Mouse (Mus musculus) liver, adult 2 months (tissue): Measurements from ENCODE around the gene Polr2h.
A peak's percentile ranks its signal among the peaks of the same experiment; 100 is the strongest.

Experiments used
- CTCF ChIP-seq: fragments of 200-500 bp; IDR thresholded peaks from 2 replicates; pipeline ENCODE4 v1.5.1; 2011; ENCODE audit warnings: low read depth, low read length, control low read depth
- POLR2A ChIP-seq: fragments of 200-500 bp; IDR thresholded peaks from 2 replicates; pipeline ENCODE4 v1.6.1; 2011; ENCODE audit warnings: low read length, control low read depth; ENCODE audit not compliant: insufficient read depth; ENCODE audit errors: extremely low read depth

DNA sequence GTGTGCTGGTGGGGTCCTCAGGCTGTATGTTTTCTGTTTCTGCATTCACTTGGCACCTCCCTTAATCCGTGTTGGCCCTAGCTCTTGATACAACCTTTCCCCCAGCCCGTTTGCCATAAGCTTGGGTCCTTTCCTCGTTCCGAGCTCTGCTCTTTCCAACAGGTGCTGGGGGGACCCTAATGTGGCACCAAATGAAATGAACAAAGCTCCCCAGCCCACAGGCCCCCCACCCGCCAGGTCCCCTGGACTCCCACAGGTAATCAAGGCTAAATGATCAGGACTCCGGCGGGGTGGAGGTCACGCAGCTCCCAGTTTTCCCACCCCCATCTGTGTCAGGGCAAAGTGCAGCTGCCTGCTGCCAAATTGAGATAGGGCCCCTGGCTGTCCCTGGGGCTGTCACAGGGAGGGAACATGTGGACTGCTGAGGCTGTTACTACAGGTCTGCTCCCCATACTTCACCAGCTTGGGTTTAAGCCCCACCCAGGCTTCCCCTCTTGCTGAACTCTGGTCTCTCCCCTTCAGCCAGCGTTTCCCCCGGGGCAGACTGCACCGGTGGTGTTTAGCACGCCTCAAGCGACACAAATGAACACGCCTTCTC, 43.7 kb upstream of the Polr2h start:
- TF ChIP-seq CTCF (no peak), POLR2A (0 out of 2 replicates have a peak, but pooled peaks have one; percentile 14)
